Mouse (Mus musculus): ENCODE results near the gene Lemd1. TPM values are rescaled to one million over a fixed set of nuclear protein-coding genes. Genes with fewer than 3 reads are reported as not detected.

The Lemd1 gene
- polyA plus RNA-seq, 1 experiment from 2014 or later: 2.0 TPM

- Histone ChIP-seq H3K9me3 (no peaks in the 10 kb centered on the region), H3K4me1 (peaks cover 75% of the 10 kb centered on the region), H3K27ac (peak overlapping the region; percentile 94), H3K36me3 (no peaks in the 10 kb centered on the region), H3K4me3 (no peak overlapping the region), H3K4me2 (no peak overlapping the region), H3K9ac (no peak overlapping the region), H3K27me3 (peaks cover 42% of the 10 kb centered on the region)
- no peak for ATAC-seq (ENCODE audit: borderline replicate concordance, extremely low read depth, low FRiP score, low TSS enrichment)
- 34% methylated on average over 9 of the region's 9 CpGs for whole genome bisulfite sequencing
Measured at GRCm38 (mm10) chr1:132195100-132195499, 3.9 kb downstream of the Lemd1 start.

- Histone ChIP-seq H3K36me3 (no peaks in the 10 kb centered on the region), H3K9me3 (no peaks in the 10 kb centered on the region), H3K27ac (peak overlapping the region; percentile 94), H3K4me3 (no peak overlapping the region), H3K9ac (no peak overlapping the region), H3K27me3 (peaks cover 37% of the 10 kb centered on the region), H3K4me2 (no peak overlapping the region), H3K4me1 (peaks cover 75% of the 10 kb centered on the region)
- no peak for ATAC-seq (ENCODE audit: borderline replicate concordance, extremely low read depth, low FRiP score, low TSS enrichment)
- WGBS: 39% methylated on average over 5 of the region's 5 CpGs
Measured at GRCm38 (mm10) chr1:132195681-132196080, 4.5 kb downstream of the Lemd1 start.

- peak; percentile 64 for ATAC-seq (ENCODE audit: borderline replicate concordance, extremely low read depth, low FRiP score, low TSS enrichment)
- Histone ChIP-seq H3K9ac (no peak overlapping the region), H3K4me2 (no peak overlapping the region), H3K27me3 (peaks cover 30% of the 10 kb centered on the region), H3K27ac (peak overlapping the region; percentile 94), H3K4me3 (no peak overlapping the region), H3K36me3 (no peaks in the 10 kb centered on the region), H3K9me3 (no peaks in the 10 kb centered on the region), H3K4me1 (peaks cover 74% of the 10 kb centered on the region)
- WGBS: 32% methylated on average over 7 of the region's 7 CpGs
Measured at GRCm38 (mm10) chr1:132196337-132196736, 5.1 kb downstream of the Lemd1 start.

GRCm38 (mm10) chr1:132197666-132198065 is 6.4 kb downstream of the Lemd1 start:
- peaks cover 70% of the 10 kb centered on the region for H3K4me1 ChIP-seq
- H3K4me2 ChIP-seq: no peak overlapping the region
- no peaks in the 10 kb centered on the region for H3K9me3 ChIP-seq
- whole genome bisulfite sequencing: 19% methylated on average over 9 of the region's 9 CpGs
- H3K36me3 ChIP-seq: no peaks in the 10 kb centered on the region
- H3K9ac ChIP-seq: no peak overlapping the region
- H3K27me3 ChIP-seq: peaks cover 17% of the 10 kb centered on the region
- no peak for ATAC-seq (ENCODE audit: borderline replicate concordance, extremely low read depth, low FRiP score, low TSS enrichment)
- H3K27ac ChIP-seq: peak overlapping the region; percentile 94; the same call in 1 of the 2 replicates
- no peak overlapping the region for H3K4me3 ChIP-seq

GRCm38 (mm10) chr1:132198401-132199071 is 7.3 kb downstream of the Lemd1 start:
- Histone ChIP-seq H3K9me3 (no peaks in the 10 kb centered on the region), H3K4me1 (peaks cover 64% of the 10 kb centered on the region), H3K27ac (no peak overlapping the region), H3K27me3 (peaks cover 8% of the 10 kb centered on the region), H3K4me2 (no peak overlapping the region), H3K36me3 (no peaks in the 10 kb centered on the region), H3K4me3 (no peak overlapping the region), H3K9ac (no peak overlapping the region)
- ATAC-seq (ENCODE audit: borderline replicate concordance, extremely low read depth, low FRiP score, low TSS enrichment): no peak
- WGBS: 88% methylated on average over 16 of the region's 16 CpGs

DNA sequence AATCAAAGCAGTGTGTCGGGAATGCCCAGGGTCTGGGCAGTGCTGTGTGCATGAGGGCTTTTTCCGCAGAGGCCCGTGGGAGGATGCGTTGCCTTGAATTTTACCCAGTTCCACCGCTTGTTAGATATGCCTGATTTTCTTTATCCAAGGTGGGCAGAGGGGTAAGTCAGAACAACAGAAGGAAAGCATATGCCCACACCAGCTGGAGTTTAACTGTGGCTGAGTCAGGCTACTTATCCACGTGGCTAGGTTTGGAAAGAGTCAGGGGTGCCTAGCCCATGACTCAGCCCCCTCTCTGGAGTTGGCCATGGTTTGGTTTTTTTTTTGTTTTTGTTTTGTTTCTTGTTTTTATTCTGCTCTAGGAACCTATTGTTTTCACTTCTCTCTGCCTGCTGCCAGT is 8.0 kb downstream of the Lemd1 start:
- ATAC-seq (ENCODE audit: borderline replicate concordance, extremely low read depth, low FRiP score, low TSS enrichment): no peak
- 80% methylated on average over 6 of the region's 6 CpGs for WGBS
- Histone ChIP-seq H3K4me2 (no peak overlapping the region), H3K27me3 (peaks cover 6% of the 10 kb centered on the region), H3K4me1 (peaks cover 56% of the 10 kb centered on the region), H3K27ac (no peak overlapping the region), H3K9me3 (no peaks in the 10 kb centered on the region), H3K4me3 (no peak overlapping the region), H3K36me3 (no peaks in the 10 kb centered on the region), H3K9ac (no peak overlapping the region)

DNA sequence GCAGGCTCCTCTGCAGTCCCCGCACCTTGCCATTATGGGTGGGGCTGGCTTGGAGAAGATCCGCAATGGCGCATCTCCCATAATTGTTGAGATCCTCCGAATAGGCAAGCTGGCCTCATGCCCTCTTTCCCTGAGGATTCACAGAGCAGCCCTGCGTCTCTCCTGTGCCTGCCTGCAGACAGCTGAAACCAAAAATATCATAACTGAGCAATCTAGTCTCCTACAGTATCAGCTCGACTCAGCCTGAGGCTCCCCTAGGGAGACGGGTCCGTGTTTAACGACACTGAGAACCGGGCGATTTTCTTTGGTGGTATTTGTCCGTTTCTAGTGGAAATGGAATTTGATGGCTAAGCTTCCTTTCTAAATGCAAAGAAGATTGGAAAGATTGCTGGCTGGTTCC is 8.7 kb downstream of the Lemd1 start:
- Histone ChIP-seq H3K4me2 (peak overlapping the region; percentile 34), H3K4me1 (peaks cover 53% of the 10 kb centered on the region), H3K36me3 (no peaks in the 10 kb centered on the region), H3K4me3 (no peak overlapping the region), H3K9ac (no peak overlapping the region), H3K9me3 (no peaks in the 10 kb centered on the region), H3K27ac (peak overlapping the region; percentile 61), H3K27me3 (peaks cover 6% of the 10 kb centered on the region)
- 27% methylated on average over 12 of the region's 12 CpGs for WGBS
- ATAC-seq (ENCODE audit: borderline replicate concordance, extremely low read depth, low FRiP score, low TSS enrichment): no peak

DNA sequence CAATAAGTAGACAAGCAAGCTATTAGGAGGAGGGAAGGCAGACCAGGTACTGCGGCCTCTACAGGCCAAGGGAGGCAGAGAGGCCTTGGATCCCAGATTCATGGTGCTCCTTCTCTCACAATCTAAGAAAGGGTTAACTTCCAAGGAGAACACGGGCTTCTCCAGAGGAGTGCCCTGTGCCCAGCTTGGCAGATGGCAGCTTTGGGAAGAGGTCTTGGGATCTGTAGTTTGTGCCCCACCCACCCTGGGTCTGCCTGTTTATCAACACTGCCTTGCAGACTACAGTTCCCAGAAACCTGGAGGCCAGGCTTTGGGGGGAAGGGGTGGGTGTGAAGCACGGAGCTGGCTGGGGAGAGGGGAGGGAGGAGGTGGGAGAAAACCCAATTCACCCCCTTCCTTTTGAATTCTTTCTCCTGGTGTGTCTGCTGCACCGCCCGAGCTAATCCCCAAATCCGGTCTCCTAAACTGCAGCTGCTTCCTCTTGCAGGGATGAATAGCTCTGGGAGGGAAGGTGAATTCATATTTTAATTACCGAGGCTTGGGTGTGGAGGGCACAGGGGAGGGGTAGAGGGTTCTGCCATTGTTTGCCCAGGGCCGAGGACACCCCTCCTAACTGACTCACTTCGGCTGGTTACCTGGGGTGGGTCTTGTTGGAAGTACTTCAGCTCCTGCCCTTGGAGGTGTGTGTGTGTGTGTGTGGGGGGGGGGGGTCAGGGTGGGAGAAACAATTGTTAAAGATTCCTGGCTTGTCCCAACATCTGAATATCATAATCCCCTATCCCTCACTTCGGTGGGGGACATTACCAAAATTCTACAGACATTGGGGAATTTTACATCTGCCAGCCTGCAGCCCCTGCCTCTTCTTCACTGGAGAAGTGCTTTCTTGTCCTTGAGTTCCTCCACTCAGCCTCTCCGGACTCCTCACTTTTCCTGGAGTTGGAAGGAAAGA is 9.6 kb downstream of the Lemd1 start:
- 11% methylated on average over 11 of the region's 11 CpGs for WGBS

DNA sequence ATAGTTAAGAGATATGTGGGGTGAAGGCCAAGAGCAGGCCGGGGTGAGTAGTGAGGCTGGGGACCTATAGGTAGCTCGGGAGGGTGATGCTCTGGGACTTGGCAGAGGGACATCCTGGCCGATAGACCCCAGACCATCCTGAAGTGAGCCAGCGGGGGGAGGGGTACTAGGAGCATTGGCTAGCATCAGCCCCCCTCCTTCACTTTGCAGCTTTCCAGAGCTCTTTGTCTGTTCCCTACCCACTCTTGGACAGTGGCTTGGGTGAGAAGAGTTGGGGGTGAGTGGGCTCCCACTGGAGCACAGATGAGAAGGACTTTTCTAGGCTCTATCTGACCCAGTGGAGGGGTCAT is 10.3 kb downstream of the Lemd1 start:
- Histone ChIP-seq H3K4me1 (peaks cover 51% of the 10 kb centered on the region), H3K9me3 (no peaks in the 10 kb centered on the region), H3K9ac (no peak overlapping the region), H3K4me3 (no peak overlapping the region), H3K4me2 (no peak overlapping the region), H3K36me3 (no peaks in the 10 kb centered on the region), H3K27me3 (no peaks in the 10 kb centered on the region; the same call in none of the 2 replicates), H3K27ac (peak overlapping the region; percentile 61; the same call in 1 of the 2 replicates)
- no peak for ATAC-seq (ENCODE audit: borderline replicate concordance, extremely low read depth, low FRiP score, low TSS enrichment)
- WGBS: 45% methylated on average over 4 of the region's 4 CpGs

More for the DNA sequence above, 9.6 kb downstream of the Lemd1 start:
- H3K36me3 ChIP-seq: no peaks in the 10 kb centered on the region
- H3K4me3 ChIP-seq: no peak overlapping the region
- H3K4me2 ChIP-seq: peak overlapping the region; percentile 34
- H3K4me1 ChIP-seq: peaks cover 52% of the 10 kb centered on the region
- no peak overlapping the region for H3K9ac ChIP-seq
- H3K27ac ChIP-seq: peak overlapping the region; percentile 61
- ATAC-seq (ENCODE audit: borderline replicate concordance, extremely low read depth, low FRiP score, low TSS enrichment): peak; percentile 47
- H3K27me3 ChIP-seq: no peaks in the 10 kb centered on the region; the same call in none of the 2 replicates
- H3K9me3 ChIP-seq: no peaks in the 10 kb centered on the region

- Histone ChIP-seq H3K9ac (no peak overlapping the region), H3K4me2 (no peak overlapping the region), H3K9me3 (no peaks in the 10 kb centered on the region), H3K4me3 (no peak overlapping the region), H3K4me1 (peaks cover 47% of the 10 kb centered on the region), H3K36me3 (no peaks in the 10 kb centered on the region), H3K27me3 (no peaks in the 10 kb centered on the region; the same call in none of the 2 replicates), H3K27ac (peak overlapping the region; percentile 61; the same call in 1 of the 2 replicates)
- 37% methylated on average over 2 of the region's 2 CpGs for WGBS
- no peak for ATAC-seq (ENCODE audit: borderline replicate concordance, extremely low read depth, low FRiP score, low TSS enrichment)
Measured at GRCm38 (mm10) chr1:132201936-132202335, 10.7 kb downstream of the Lemd1 start.

GRCm38 (mm10) chr1:132202771-132203170 is 11.5 kb downstream of the Lemd1 start:
- no peaks in the 10 kb centered on the region for H3K9me3 ChIP-seq
- WGBS: 85% methylated on average over 5 of the region's 5 CpGs
- peaks cover 40% of the 10 kb centered on the region for H3K4me1 ChIP-seq
- H3K4me2 ChIP-seq: no peak overlapping the region
- H3K27ac ChIP-seq: peak overlapping the region; percentile 61; the same call in 1 of the 2 replicates
- ATAC-seq (ENCODE audit: borderline replicate concordance, extremely low read depth, low FRiP score, low TSS enrichment): no peak
- H3K36me3 ChIP-seq: no peaks in the 10 kb centered on the region
- H3K9ac ChIP-seq: no peak overlapping the region
- H3K4me3 ChIP-seq: no peak overlapping the region
- H3K27me3 ChIP-seq: no peaks in the 10 kb centered on the region; the same call in 1 of the 2 replicates

DNA sequence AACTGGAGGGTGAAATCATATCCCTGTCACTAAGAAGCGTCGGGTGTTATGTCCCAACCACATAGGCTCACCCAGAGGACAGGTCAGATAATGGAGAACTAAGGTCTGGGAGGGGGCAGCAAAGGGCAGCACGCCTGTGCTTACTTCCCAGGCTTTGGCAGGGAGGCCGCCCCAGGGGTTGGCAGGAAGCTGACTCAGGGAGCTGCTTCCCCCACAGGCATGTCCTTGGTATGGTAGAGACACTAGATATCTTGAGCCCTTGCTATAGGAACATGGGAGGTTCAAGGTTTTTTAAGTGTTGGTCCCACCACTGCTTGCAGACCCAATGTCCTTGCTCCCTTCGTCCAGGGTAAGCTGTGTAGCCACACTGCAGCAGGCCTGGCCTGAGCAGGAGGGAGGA is 14.7 kb downstream of the Lemd1 start:
- Histone ChIP-seq H3K27me3 (0 out of 2 replicates have a peak, but pooled peaks cover 6% of the 10 kb centered on the region), H3K4me3 (no peak overlapping the region), H3K4me1 (peaks cover 30% of the 10 kb centered on the region), H3K36me3 (no peaks in the 10 kb centered on the region), H3K27ac (no peak overlapping the region), H3K9ac (no peak overlapping the region), H3K9me3 (no peaks in the 10 kb centered on the region), H3K4me2 (no peak overlapping the region)
- no peak for ATAC-seq (ENCODE audit: borderline replicate concordance, extremely low read depth, low FRiP score, low TSS enrichment)
- WGBS: 41% methylated on average over 5 of the region's 5 CpGs

Data from lung, embryonic 15.5 days (tissue).